Mouse (Mus musculus): ENCODE data around the gene Rabgap1. TPM values are rescaled to one million over a fixed set of nuclear protein-coding genes. Genes with fewer than 3 reads are reported as not detected.

The Rabgap1 gene
- polyA plus RNA-seq (2015; fragmentation: Nextera tagmentation; extraction: Ambion mirVana) = 63.2 and 65.3 TPM in 2 replicates

GRCm38 (mm10) chr2:37442611-37443591, at the start of gene Rabgap1, which contains the start of the genes Zbtb26 and Zbtb6:
Gene Rabgap1, plus strand, starts transcription at chr2:37443279.
Gene Zbtb26, minus strand, starts transcription at chr2:37443135.
Gene Zbtb6, minus strand, starts transcription at chr2:37443171.
- H3K27ac ChIP-seq (ENCODE audit: low read length) = peak within 1 kb of the TSS; percentile 73
- peaks cover 11% of the 10 kb centered on the region for H3K4me1 ChIP-seq (replicated peaks; ENCODE audit: control insufficient read depth, insufficient read depth, low read length)
- peak; percentile 98 for ATAC-seq
- H3K4me2 ChIP-seq (ENCODE audit: low read length) = peak within 1 kb of the TSS; percentile 94
- H3K27me3 ChIP-seq (replicated peaks; ENCODE audit: control insufficient read depth, insufficient read depth, low read length) = no peaks in the 10 kb centered on the region
- under 1% methylated on average over 51 of the region's 51 CpGs for WGBS
- no peaks in the 10 kb centered on the region for H3K9me3 ChIP-seq (ENCODE audit: control insufficient read depth, low read length)
- H3K9ac ChIP-seq (replicated peaks; ENCODE audit: low read depth, low read length) = peak within 1 kb of the TSS; percentile 86
- H3K36me3 ChIP-seq (ENCODE audit: control insufficient read depth, insufficient read depth) = no peaks in the 10 kb centered on the region
- peak within 1 kb of the TSS; percentile 96 for H3K4me3 ChIP-seq (replicated peaks; ENCODE audit: low read length)

- ATAC-seq = no peak
- Histone ChIP-seq H3K4me1 (replicated peaks; ENCODE audit: control insufficient read depth, insufficient read depth, low read length) (no peaks in the 10 kb centered on the region), H3K9me3 (ENCODE audit: control insufficient read depth, low read length) (no peaks in the 10 kb centered on the region), H3K4me2 (ENCODE audit: low read length) (no peak overlapping the region), H3K27ac (ENCODE audit: low read length) (no peak overlapping the region), H3K27me3 (replicated peaks; ENCODE audit: control insufficient read depth, insufficient read depth, low read length) (no peaks in the 10 kb centered on the region), H3K9ac (replicated peaks; ENCODE audit: low read depth, low read length) (no peak overlapping the region), H3K36me3 (ENCODE audit: control insufficient read depth, insufficient read depth) (peaks cover 23% of the 10 kb centered on the region), H3K4me3 (replicated peaks; ENCODE audit: low read length) (no peak overlapping the region)
- 57% methylated on average over 1 of the region's 1 CpGs for WGBS
Observed at GRCm38 (mm10) chr2:37395539-37395938, 47.5 kb upstream of the Rabgap1 start.

- H3K9me3 ChIP-seq (ENCODE audit: control insufficient read depth, low read length) = no peaks in the 10 kb centered on the region
- peak overlapping the region; percentile 85 for H3K4me2 ChIP-seq (ENCODE audit: low read length)
- H3K27ac ChIP-seq (ENCODE audit: low read length) = peak overlapping the region; percentile 91
- no peaks in the 10 kb centered on the region for H3K36me3 ChIP-seq (ENCODE audit: control insufficient read depth, insufficient read depth)
- peak overlapping the region; percentile 98 for H3K4me3 ChIP-seq (replicated peaks; ENCODE audit: low read length)
- WGBS = under 1% methylated on average over 3 of the region's 3 CpGs
- no peak for ATAC-seq
- H3K4me1 ChIP-seq (replicated peaks; ENCODE audit: control insufficient read depth, insufficient read depth, low read length) = peaks cover 8% of the 10 kb centered on the region; the same call in 1 of the 2 replicates
- H3K27me3 ChIP-seq (replicated peaks; ENCODE audit: control insufficient read depth, insufficient read depth, low read length) = no peaks in the 10 kb centered on the region
- peak overlapping the region; percentile 86 for H3K9ac ChIP-seq (replicated peaks; ENCODE audit: low read depth, low read length)
Observed at GRCm38 (mm10) chr2:37421903-37422302, 21.2 kb upstream of the Rabgap1 start.

- Histone ChIP-seq H3K36me3 (ENCODE audit: control insufficient read depth, insufficient read depth) (no peaks in the 10 kb centered on the region), H3K4me3 (replicated peaks; ENCODE audit: low read length) (peak within 1 kb of the TSS; percentile 98), H3K4me1 (replicated peaks; ENCODE audit: control insufficient read depth, insufficient read depth, low read length) (peaks cover 8% of the 10 kb centered on the region; the same call in 1 of the 2 replicates), H3K9me3 (ENCODE audit: control insufficient read depth, low read length) (no peaks in the 10 kb centered on the region), H3K27me3 (replicated peaks; ENCODE audit: control insufficient read depth, insufficient read depth, low read length) (no peaks in the 10 kb centered on the region), H3K27ac (ENCODE audit: low read length) (peak within 1 kb of the TSS; percentile 91), H3K4me2 (ENCODE audit: low read length) (peak within 1 kb of the TSS; percentile 85), H3K9ac (replicated peaks; ENCODE audit: low read depth, low read length) (peak within 1 kb of the TSS; percentile 86)
- WGBS = under 1% methylated on average over 72 of the region's 75 CpGs
- peak; percentile 98 for ATAC-seq
Observed at GRCm38 (mm10) chr2:37422306-37423304, 20.5 kb upstream of the Rabgap1 start, which contains the start of gene Rc3h2. Gene Rc3h2, minus strand, starts transcription at chr2:37422903.

- WGBS = 55% methylated on average over 3 of the region's 3 CpGs
- no peak for ATAC-seq
- no peak overlapping the region for H3K4me3 ChIP-seq (replicated peaks; ENCODE audit: low read length)
Observed at GRCm38 (mm10) chr2:37423671-37424070, 19.4 kb upstream of the Rabgap1 start.

GRCm38 (mm10) chr2:37430593-37431464, 12.2 kb upstream of the Rabgap1 start:
- H3K27me3 ChIP-seq (replicated peaks; ENCODE audit: control insufficient read depth, insufficient read depth, low read length) = no peaks in the 10 kb centered on the region
- under 1% methylated on average over 38 of the region's 38 CpGs for WGBS
- H3K4me3 ChIP-seq (replicated peaks; ENCODE audit: low read length) = peak overlapping the region; percentile 70
- H3K9ac ChIP-seq (replicated peaks; ENCODE audit: low read depth, low read length) = peak overlapping the region; percentile 74
- ATAC-seq = peak; percentile 96
- peaks cover 12% of the 10 kb centered on the region; the same call in 1 of the 2 replicates for H3K36me3 ChIP-seq (ENCODE audit: control insufficient read depth, insufficient read depth)
- peaks cover 12% of the 10 kb centered on the region for H3K4me1 ChIP-seq (replicated peaks; ENCODE audit: control insufficient read depth, insufficient read depth, low read length)
- H3K27ac ChIP-seq (ENCODE audit: low read length) = peak overlapping the region; percentile 99
- H3K4me2 ChIP-seq (ENCODE audit: low read length) = peak overlapping the region; percentile 92
- no peaks in the 10 kb centered on the region for H3K9me3 ChIP-seq (ENCODE audit: control insufficient read depth, low read length)

More at GRCm38 (mm10) chr2:37423671-37424070, 19.4 kb upstream of the Rabgap1 start:
- peaks cover 8% of the 10 kb centered on the region; the same call in 1 of the 2 replicates for H3K4me1 ChIP-seq (replicated peaks; ENCODE audit: control insufficient read depth, insufficient read depth, low read length)
- no peak overlapping the region for H3K4me2 ChIP-seq (ENCODE audit: low read length)
- H3K27me3 ChIP-seq (replicated peaks; ENCODE audit: control insufficient read depth, insufficient read depth, low read length) = no peaks in the 10 kb centered on the region
- H3K36me3 ChIP-seq (ENCODE audit: control insufficient read depth, insufficient read depth) = peaks cover 3% of the 10 kb centered on the region; the same call in 1 of the 2 replicates
- H3K9ac ChIP-seq (replicated peaks; ENCODE audit: low read depth, low read length) = no peak overlapping the region
- H3K9me3 ChIP-seq (ENCODE audit: control insufficient read depth, low read length) = no peaks in the 10 kb centered on the region
- no peak overlapping the region for H3K27ac ChIP-seq (ENCODE audit: low read length)

GRCm38 (mm10) chr2:37431609-37432008, 11.5 kb upstream of the Rabgap1 start:
- peaks cover 12% of the 10 kb centered on the region for H3K4me1 ChIP-seq (replicated peaks; ENCODE audit: control insufficient read depth, insufficient read depth, low read length)
- WGBS = 17% methylated on average over 7 of the region's 7 CpGs
- peak overlapping the region; percentile 74 for H3K9ac ChIP-seq (replicated peaks; ENCODE audit: low read depth, low read length)
- peak; percentile 34 for ATAC-seq
- H3K27ac ChIP-seq (ENCODE audit: low read length) = peak overlapping the region; percentile 99
- peak overlapping the region; percentile 92 for H3K4me2 ChIP-seq (ENCODE audit: low read length)
- peak overlapping the region; percentile 70 for H3K4me3 ChIP-seq (replicated peaks; ENCODE audit: low read length)
- H3K9me3 ChIP-seq (ENCODE audit: control insufficient read depth, low read length) = no peaks in the 10 kb centered on the region
- no peaks in the 10 kb centered on the region for H3K27me3 ChIP-seq (replicated peaks; ENCODE audit: control insufficient read depth, insufficient read depth, low read length)
- peaks cover 12% of the 10 kb centered on the region; the same call in 1 of the 2 replicates for H3K36me3 ChIP-seq (ENCODE audit: control insufficient read depth, insufficient read depth)

Measured in forebrain, embryonic 16.5 days (tissue).